Mouse (Mus musculus) heart, embryonic 10.5 days (tissue): ENCODE results near the gene Hemgn. TPM values are rescaled to one million over a fixed set of nuclear protein-coding genes. Genes with fewer than 3 reads are reported as not detected.

Experiments
- DNase-seq: peaks from one replicate; pipeline ENCODE4 v3.0.0-alpha.2; 2017; ENCODE audit warnings: low spot score
- H3K27ac ChIP-seq: fragments of 300-500 bp; sonication (generic); 2 replicates; pipeline ENCODE4 v1.5.1; 2016; ENCODE audit warnings: mild to moderate bottlenecking
- H3K27me3 ChIP-seq: fragments of 300-500 bp; sonication (generic); 2 replicates; pipeline ENCODE4 v1.6.1; 2016; ENCODE audit warnings: mild to moderate bottlenecking; ENCODE audit not compliant: poor library complexity, insufficient read depth, severe bottlenecking
- H3K36me3 ChIP-seq: fragments of 300-500 bp; sonication (generic); 2 replicates; pipeline ENCODE4 v1.6.1; 2016; ENCODE audit warnings: mild to moderate bottlenecking, moderate library complexity
- H3K4me1 ChIP-seq: fragments of 300-500 bp; sonication (generic); 2 replicates; pipeline ENCODE4 v1.6.1; 2016; ENCODE audit warnings: mild to moderate bottlenecking
- H3K4me3 ChIP-seq: fragments of 300-500 bp; sonication (generic); 2 replicates; pipeline ENCODE4 v1.5.1; 2016; ENCODE audit warnings: mild to moderate bottlenecking, moderate library complexity
- H3K9me3 ChIP-seq: fragments of 300-500 bp; sonication (generic); 2 replicates; pipeline ENCODE4 v1.6.1; 2016; ENCODE audit warnings: mild to moderate bottlenecking, moderate library complexity
- WGBS: fragments of 180-500 bp; shearing (Covaris S2); methylation state at CpG from one replicate; pipeline ENCODE4 v1.1.7; 2016; 5-methylcytosine and 5-hydroxymethylcytosine counted together
- polyA plus RNA-seq: library from polyadenylated mRNA; unstranded; fragments of >200 nt; fragmentation: Nextera tagmentation; extraction: Ambion mirVana; gene quantifications from 2 replicates; pipeline ENCODE4 v1.2.1, GENCODE M21; 2016

Hemgn gene
- polyA plus RNA-seq = 35.8 and 50.0 TPM in 2 replicates

GRCm38 (mm10) chr4:46413406-46413805, at the start of gene Hemgn:
Hemgn (minus strand) TSS chr4:46413506.
- WGBS = 79% methylated on average over 7 of the region's 7 CpGs
- DNase-seq = no peak
- Histone ChIP-seq H3K27me3 (no peaks in the 10 kb centered on the region), H3K27ac (no peak within 1 kb of the TSS; the same call in 1 of the 2 replicates), H3K4me1 (no peaks in the 10 kb centered on the region; the same call in 1 of the 2 replicates), H3K4me3 (no peak within 1 kb of the TSS), H3K9me3 (no peaks in the 10 kb centered on the region), H3K36me3 (no peaks in the 10 kb centered on the region)

- Histone ChIP-seq H3K36me3 (peaks cover 35% of the 10 kb centered on the region), H3K9me3 (no peaks in the 10 kb centered on the region), H3K27ac (no peak overlapping the region), H3K4me3 (no peak overlapping the region), H3K27me3 (no peaks in the 10 kb centered on the region), H3K4me1 (peaks cover 41% of the 10 kb centered on the region)
- DNase-seq = no peak
- 88% methylated on average over 2 of the region's 2 CpGs for WGBS
Observed at GRCm38 (mm10) chr4:46458411-46458810, 45.1 kb upstream of the Hemgn start.

- WGBS = 90% methylated on average over 3 of the region's 3 CpGs
- H3K27ac ChIP-seq = no peak overlapping the region
- H3K27me3 ChIP-seq = no peaks in the 10 kb centered on the region
- H3K9me3 ChIP-seq = no peaks in the 10 kb centered on the region
- no peak overlapping the region for H3K4me3 ChIP-seq
- DNase-seq = no peak
- H3K4me1 ChIP-seq = peaks cover 40% of the 10 kb centered on the region
- H3K36me3 ChIP-seq = peaks cover 23% of the 10 kb centered on the region
Observed at GRCm38 (mm10) chr4:46457186-46457585, 43.9 kb upstream of the Hemgn start.

- no peaks in the 10 kb centered on the region for H3K9me3 ChIP-seq
Observed at GRCm38 (mm10) chr4:46456762-46457161, 43.5 kb upstream of the Hemgn start.

GRCm38 (mm10) chr4:46454097-46454864, 41.0 kb upstream of the Hemgn start:
- Histone ChIP-seq H3K9me3 (no peaks in the 10 kb centered on the region), H3K27ac (peak overlapping the region; percentile 100; the same call in 1 of the 2 replicates), H3K27me3 (no peaks in the 10 kb centered on the region), H3K4me3 (peak overlapping the region; percentile 92), H3K36me3 (peaks cover 2% of the 10 kb centered on the region; the same call in 1 of the 2 replicates), H3K4me1 (peaks cover 47% of the 10 kb centered on the region)
- DNase-seq = no peak
- 77% methylated on average over 5 of the region's 5 CpGs for WGBS

More at GRCm38 (mm10) chr4:46456762-46457161, 43.5 kb upstream of the Hemgn start:
- DNase-seq = no peak
- WGBS = 87% methylated on average over 4 of the region's 4 CpGs
- Histone ChIP-seq H3K27me3 (no peaks in the 10 kb centered on the region), H3K27ac (no peak overlapping the region), H3K36me3 (peaks cover 20% of the 10 kb centered on the region), H3K4me1 (peaks cover 40% of the 10 kb centered on the region), H3K4me3 (no peak overlapping the region)

- no peaks in the 10 kb centered on the region for H3K9me3 ChIP-seq
- peaks cover 2% of the 10 kb centered on the region; the same call in 1 of the 2 replicates for H3K36me3 ChIP-seq
- H3K27me3 ChIP-seq = no peaks in the 10 kb centered on the region
- peak overlapping the region; percentile 92 for H3K4me3 ChIP-seq
- peak overlapping the region; percentile 100 for H3K27ac ChIP-seq
- H3K4me1 ChIP-seq = peaks cover 53% of the 10 kb centered on the region
- WGBS = 32% methylated on average over 13 of the region's 13 CpGs
- DNase-seq = no peak
Observed at GRCm38 (mm10) chr4:46452855-46453719, 39.8 kb upstream of the Hemgn start.

- DNase-seq = peak; percentile 91
- Histone ChIP-seq H3K9me3 (no peaks in the 10 kb centered on the region), H3K4me3 (peak overlapping the region; percentile 92), H3K27me3 (no peaks in the 10 kb centered on the region), H3K36me3 (peaks cover 2% of the 10 kb centered on the region; the same call in 1 of the 2 replicates), H3K27ac (peak overlapping the region; percentile 100), H3K4me1 (peaks cover 51% of the 10 kb centered on the region)
- under 1% methylated on average over 19 of the region's 19 CpGs for WGBS
Observed at GRCm38 (mm10) chr4:46452481-46452850, 39.2 kb upstream of the Hemgn start.

- H3K4me3 ChIP-seq = peak overlapping the region; percentile 92
- no peaks in the 10 kb centered on the region for H3K9me3 ChIP-seq
- peaks cover 49% of the 10 kb centered on the region for H3K4me1 ChIP-seq
- peak; percentile 85 for DNase-seq
- H3K36me3 ChIP-seq = peaks cover 2% of the 10 kb centered on the region; the same call in 1 of the 2 replicates
- WGBS = under 1% methylated on average over 109 of the region's 111 CpGs
- no peaks in the 10 kb centered on the region for H3K27me3 ChIP-seq
- peak overlapping the region; percentile 100 for H3K27ac ChIP-seq
Observed at GRCm38 (mm10) chr4:46451758-46452480, 38.6 kb upstream of the Hemgn start.

- peak; percentile 79 for DNase-seq
- WGBS = under 1% methylated on average over 66 of the region's 70 CpGs
- Histone ChIP-seq H3K4me1 (peaks cover 43% of the 10 kb centered on the region), H3K9me3 (no peaks in the 10 kb centered on the region), H3K27me3 (no peaks in the 10 kb centered on the region), H3K27ac (peak overlapping the region; percentile 100), H3K4me3 (peak overlapping the region; percentile 92), H3K36me3 (no peaks in the 10 kb centered on the region)
Observed at GRCm38 (mm10) chr4:46451240-46451757, 38.0 kb upstream of the Hemgn start.

GRCm38 (mm10) chr4:46450519-46451131, 37.3 kb upstream of the Hemgn start, which contains the start of gene Anp32b:
Anp32b (plus strand) TSS chr4:46450902.
- Histone ChIP-seq H3K4me1 (peaks cover 39% of the 10 kb centered on the region), H3K27ac (peak within 1 kb of the TSS; percentile 100), H3K36me3 (no peaks in the 10 kb centered on the region), H3K4me3 (peak within 1 kb of the TSS; percentile 92), H3K27me3 (no peaks in the 10 kb centered on the region), H3K9me3 (no peaks in the 10 kb centered on the region)
- WGBS = under 1% methylated on average over 64 of the region's 66 CpGs
- DNase-seq = peak; percentile 96

- no peak for DNase-seq
- Histone ChIP-seq H3K4me3 (peak overlapping the region; percentile 92), H3K4me1 (peaks cover 40% of the 10 kb centered on the region), H3K9me3 (no peaks in the 10 kb centered on the region), H3K27me3 (no peaks in the 10 kb centered on the region), H3K27ac (peak overlapping the region; percentile 100), H3K36me3 (no peaks in the 10 kb centered on the region)
- whole genome bisulfite sequencing = 28% methylated on average over 7 of the region's 7 CpGs
Observed at GRCm38 (mm10) chr4:46450020-46450518, 36.8 kb upstream of the Hemgn start.
